Mouse (Mus musculus): ENCODE results near the gene Adgrg1. TPM values are rescaled to one million over a fixed set of nuclear protein-coding genes. Genes with fewer than 3 reads are reported as not detected.
A peak's percentile ranks its signal among the peaks of the same experiment; 100 is the strongest.

Adgrg1 gene
- 33.8 and 45.3 TPM in 2 replicates for polyA plus RNA-seq (2014; fragmentation: Nextera tagmentation; extraction: Ambion mirVana)

GRCm38 (mm10) chr8:94974467-94975165 is at the start of gene Adgrg1:
TSS of gene Adgrg1 (plus strand) at chr8:94974751.
- H3K4me1 ChIP-seq (ENCODE audit: insufficient read depth) = peaks cover 3% of the 10 kb centered on the region; the same call in 1 of the 2 replicates
- peaks cover 6% of the 10 kb centered on the region; the same call in 1 of the 2 replicates for H3K27me3 ChIP-seq (ENCODE audit: insufficient read depth, low read length)
- 27% methylated on average over 7 of the region's 7 CpGs for WGBS
- TF ChIP-seq CTCF (IDR thresholded peaks at IDR 0.05; ENCODE audit: low read depth) = no peak
- H3K36me3 ChIP-seq (ENCODE audit: insufficient read depth) = no peaks in the 10 kb centered on the region
- H3K27ac ChIP-seq (ENCODE audit: low read depth) = peak within 1 kb of the TSS; percentile 90
- 0 out of 2 replicates have a peak within 1 kb of the TSS, but pooled peaks have one; percentile 18 for H3K4me2 ChIP-seq
- H3K4me3 ChIP-seq (ENCODE audit: low read depth, low read length) = no peak within 1 kb of the TSS
- no peaks in the 10 kb centered on the region for H3K9me3 ChIP-seq (ENCODE audit: low read depth, low read length)
- no peak within 1 kb of the TSS for H3K9ac ChIP-seq
- peak; percentile 68 for ATAC-seq (ENCODE audit: insufficient read depth)
- DNase-seq = peak; percentile 62

DNA sequence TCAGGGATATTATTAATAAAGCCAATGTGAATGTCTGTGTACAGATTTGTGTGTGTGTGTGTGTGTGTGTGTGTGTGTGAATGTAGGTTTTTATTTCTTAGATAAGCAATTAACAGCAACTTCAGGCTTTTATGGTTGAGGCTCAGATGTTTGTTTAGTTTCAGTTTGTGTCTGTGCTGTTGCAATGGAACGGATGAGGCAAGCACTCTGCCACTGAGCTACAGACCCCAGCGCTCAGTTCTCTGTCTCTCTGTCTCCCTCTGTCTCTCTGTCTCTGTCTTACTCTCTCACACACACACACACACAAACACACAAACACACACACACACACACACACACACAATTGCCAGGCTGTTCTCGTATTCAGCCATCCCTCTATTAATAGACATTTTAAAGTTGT is 46.3 kb upstream of the Adgrg1 start:
- 69% methylated on average over 3 of the region's 3 CpGs for WGBS
- H3K4me2 ChIP-seq = no peak overlapping the region
- TF ChIP-seq CTCF (IDR thresholded peaks at IDR 0.05; ENCODE audit: low read depth) = no peak
- no peak overlapping the region for H3K9ac ChIP-seq
- no peak overlapping the region for H3K4me3 ChIP-seq (ENCODE audit: low read depth, low read length)
- H3K36me3 ChIP-seq (ENCODE audit: insufficient read depth) = no peaks in the 10 kb centered on the region
- DNase-seq (no peak), ATAC-seq (ENCODE audit: insufficient read depth) (no peak)
- no peaks in the 10 kb centered on the region for H3K27me3 ChIP-seq (ENCODE audit: insufficient read depth, low read length)
- no peaks in the 10 kb centered on the region for H3K4me1 ChIP-seq (ENCODE audit: insufficient read depth)
- H3K27ac ChIP-seq (ENCODE audit: low read depth) = no peak overlapping the region
- H3K9me3 ChIP-seq (ENCODE audit: low read depth, low read length) = no peaks in the 10 kb centered on the region

DNA sequence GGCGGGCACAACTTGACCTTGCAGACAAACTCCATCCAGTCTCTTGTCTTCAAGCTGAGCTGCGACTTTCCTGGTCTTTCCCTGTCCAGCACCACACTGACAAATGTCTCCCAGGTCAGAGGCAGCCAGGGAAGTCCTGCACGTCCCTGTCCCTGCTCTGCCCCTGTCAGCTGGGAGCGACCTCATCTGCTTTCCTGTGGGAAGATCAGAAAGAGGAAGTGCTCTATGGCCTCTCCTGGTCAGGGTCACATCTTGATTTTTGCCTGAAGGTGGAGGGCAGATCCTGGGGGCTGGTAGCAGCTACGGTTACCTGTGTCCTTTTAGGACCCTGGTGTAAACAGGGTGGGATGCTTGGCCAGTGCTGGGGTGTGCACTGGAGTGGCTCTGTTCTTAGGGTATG is 40.6 kb upstream of the Adgrg1 start:
- Histone ChIP-seq H3K27me3 (ENCODE audit: insufficient read depth, low read length) (no peaks in the 10 kb centered on the region), H3K36me3 (ENCODE audit: insufficient read depth) (no peaks in the 10 kb centered on the region), H3K4me3 (ENCODE audit: low read depth, low read length) (no peak overlapping the region), H3K27ac (ENCODE audit: low read depth) (no peak overlapping the region), H3K4me1 (ENCODE audit: insufficient read depth) (no peaks in the 10 kb centered on the region), H3K9ac (no peak overlapping the region), H3K9me3 (ENCODE audit: low read depth, low read length) (no peaks in the 10 kb centered on the region), H3K4me2 (no peak overlapping the region)
- no peak for TF ChIP-seq CTCF (IDR thresholded peaks at IDR 0.05; ENCODE audit: low read depth)
- ATAC-seq (ENCODE audit: insufficient read depth) (no peak), DNase-seq (no peak)
- 40% methylated on average over 5 of the region's 5 CpGs for WGBS

- TF ChIP-seq CTCF (IDR thresholded peaks at IDR 0.05; ENCODE audit: low read depth) = no peak
- H3K4me3 ChIP-seq (ENCODE audit: low read depth, low read length) = no peak overlapping the region
- H3K36me3 ChIP-seq (ENCODE audit: insufficient read depth) = no peaks in the 10 kb centered on the region
- ATAC-seq (ENCODE audit: insufficient read depth) = no peak
- DNase-seq = no peak
- WGBS = 82% methylated on average over 3 of the region's 3 CpGs
- no peaks in the 10 kb centered on the region for H3K9me3 ChIP-seq (ENCODE audit: low read depth, low read length)
- no peak overlapping the region for H3K9ac ChIP-seq
- H3K4me1 ChIP-seq (ENCODE audit: insufficient read depth) = no peaks in the 10 kb centered on the region
- no peak overlapping the region for H3K4me2 ChIP-seq
- no peaks in the 10 kb centered on the region for H3K27me3 ChIP-seq (ENCODE audit: insufficient read depth, low read length)
- H3K27ac ChIP-seq (ENCODE audit: low read depth) = no peak overlapping the region
Observed at GRCm38 (mm10) chr8:94935172-94935571, 39.4 kb upstream of the Adgrg1 start.

GRCm38 (mm10) chr8:94942566-94942965 is 32.0 kb upstream of the Adgrg1 start:
- H3K27ac ChIP-seq (ENCODE audit: low read depth) = no peak overlapping the region
- no peaks in the 10 kb centered on the region for H3K36me3 ChIP-seq (ENCODE audit: insufficient read depth)
- no peaks in the 10 kb centered on the region for H3K27me3 ChIP-seq (ENCODE audit: insufficient read depth, low read length)
- no peak overlapping the region for H3K4me3 ChIP-seq (ENCODE audit: low read depth, low read length)
- no peaks in the 10 kb centered on the region for H3K4me1 ChIP-seq (ENCODE audit: insufficient read depth)
- H3K4me2 ChIP-seq = no peak overlapping the region
- peak; percentile 92 for TF ChIP-seq CTCF (IDR thresholded peaks at IDR 0.05; ENCODE audit: low read depth)
- 12% methylated on average over 6 of the region's 6 CpGs for WGBS
- peak; percentile 73 for DNase-seq
- no peaks in the 10 kb centered on the region for H3K9me3 ChIP-seq (ENCODE audit: low read depth, low read length)
- ATAC-seq (ENCODE audit: insufficient read depth) = no peak
- H3K9ac ChIP-seq = no peak overlapping the region

- Histone ChIP-seq H3K4me1 (ENCODE audit: insufficient read depth) (no peaks in the 10 kb centered on the region), H3K9ac (no peak overlapping the region), H3K4me2 (no peak overlapping the region), H3K9me3 (ENCODE audit: low read depth, low read length) (no peaks in the 10 kb centered on the region), H3K27ac (ENCODE audit: low read depth) (no peak overlapping the region), H3K36me3 (ENCODE audit: insufficient read depth) (no peaks in the 10 kb centered on the region), H3K4me3 (ENCODE audit: low read depth, low read length) (no peak overlapping the region), H3K27me3 (ENCODE audit: insufficient read depth, low read length) (no peaks in the 10 kb centered on the region)
- WGBS = 44% methylated on average over 6 of the region's 6 CpGs
- ATAC-seq (ENCODE audit: insufficient read depth) (no peak), DNase-seq (no peak)
- no peak for TF ChIP-seq CTCF (IDR thresholded peaks at IDR 0.05; ENCODE audit: low read depth)
Observed at GRCm38 (mm10) chr8:94945185-94945584, 29.4 kb upstream of the Adgrg1 start.

- H3K36me3 ChIP-seq (ENCODE audit: insufficient read depth) = no peaks in the 10 kb centered on the region
- no peaks in the 10 kb centered on the region for H3K9me3 ChIP-seq (ENCODE audit: low read depth, low read length)
- H3K4me1 ChIP-seq (ENCODE audit: insufficient read depth) = no peaks in the 10 kb centered on the region
- WGBS = 64% methylated on average over 4 of the region's 4 CpGs
- H3K4me3 ChIP-seq (ENCODE audit: low read depth, low read length) = no peak overlapping the region
- H3K4me2 ChIP-seq = no peak overlapping the region
- no peak for ATAC-seq (ENCODE audit: insufficient read depth)
- H3K27ac ChIP-seq (ENCODE audit: low read depth) = no peak overlapping the region
- no peaks in the 10 kb centered on the region for H3K27me3 ChIP-seq (ENCODE audit: insufficient read depth, low read length)
- H3K9ac ChIP-seq = no peak overlapping the region
- TF ChIP-seq CTCF (IDR thresholded peaks at IDR 0.05; ENCODE audit: low read depth) = no peak
- no peak for DNase-seq
Observed at GRCm38 (mm10) chr8:94948421-94948820, 26.1 kb upstream of the Adgrg1 start.

Data from lung, embryonic 14.5 days (tissue).